Mouse (Mus musculus): ENCODE data around the gene Crygc. TPM values are rescaled to one million over a fixed set of nuclear protein-coding genes. Genes with fewer than 3 reads are reported as not detected.

The Crygc gene
- not detected in 2 replicates for polyA plus RNA-seq (2015; fragmentation: Nextera tagmentation; extraction: Ambion mirVana)

DNA sequence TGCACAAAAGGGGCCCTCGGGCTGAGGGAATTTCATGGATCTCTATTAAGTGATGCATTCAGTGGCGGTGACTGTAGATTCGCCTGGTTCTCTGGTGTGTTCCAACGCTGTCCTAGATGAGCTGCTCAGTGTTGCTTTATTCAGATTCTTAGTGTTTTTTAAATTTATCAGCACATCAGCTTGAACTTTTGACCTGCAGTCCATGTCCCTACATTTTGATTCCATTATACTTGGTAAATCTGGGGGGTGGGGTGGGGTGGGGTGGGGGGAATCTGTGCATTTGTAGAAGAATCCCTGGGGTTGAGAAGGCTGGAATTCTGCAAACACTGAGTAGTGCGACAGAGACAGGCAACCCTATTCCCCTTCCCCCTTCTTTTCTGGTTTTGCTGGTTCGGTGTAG, at the start of gene Crygc:
Gene Crygc, minus strand, starts transcription at position 101 of the 400 bp plus-strand sequence.

DNA sequence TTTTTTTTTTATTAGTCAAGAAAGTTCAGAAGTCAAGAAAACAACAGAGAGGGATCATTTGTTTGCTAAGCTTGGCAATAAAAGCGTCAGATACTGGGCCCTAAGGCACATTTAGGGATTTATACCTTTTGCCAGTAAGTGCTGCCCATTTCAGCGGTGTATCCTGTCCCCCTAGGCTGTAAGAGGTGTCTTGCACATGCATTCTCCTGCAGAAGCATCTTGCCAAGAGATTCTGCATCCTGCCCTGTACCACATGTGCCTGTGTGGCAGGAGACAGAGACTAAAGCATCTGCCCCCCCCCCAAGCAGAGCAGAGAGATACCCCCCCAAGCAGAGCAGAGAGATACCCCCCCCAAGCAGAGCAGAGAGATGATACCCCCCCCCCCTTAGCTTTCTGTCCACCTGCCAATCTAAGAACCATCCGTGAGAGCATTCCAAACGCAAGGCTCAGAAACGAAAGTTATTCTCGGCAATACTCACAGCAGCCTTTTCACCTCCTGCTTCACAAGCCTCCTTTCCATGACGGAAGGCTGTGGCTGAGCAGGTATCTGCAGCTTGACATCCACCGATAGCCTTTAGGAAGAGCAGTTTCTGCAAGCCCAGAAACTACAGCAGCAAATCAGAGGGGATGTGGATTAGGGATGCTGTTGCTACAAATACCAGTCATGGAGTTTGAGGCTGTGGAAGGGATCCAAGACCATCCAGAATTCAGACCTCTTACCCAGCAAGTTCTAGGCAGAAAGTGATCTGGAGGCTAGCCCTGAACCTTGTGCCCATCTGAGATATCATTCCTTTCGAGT, 49.3 kb upstream of the Crygc start, which contains the start of gene D630023F18Rik:
Gene D630023F18Rik, minus strand, starts transcription at position 641 of the 799 bp plus-strand sequence.

DNA sequence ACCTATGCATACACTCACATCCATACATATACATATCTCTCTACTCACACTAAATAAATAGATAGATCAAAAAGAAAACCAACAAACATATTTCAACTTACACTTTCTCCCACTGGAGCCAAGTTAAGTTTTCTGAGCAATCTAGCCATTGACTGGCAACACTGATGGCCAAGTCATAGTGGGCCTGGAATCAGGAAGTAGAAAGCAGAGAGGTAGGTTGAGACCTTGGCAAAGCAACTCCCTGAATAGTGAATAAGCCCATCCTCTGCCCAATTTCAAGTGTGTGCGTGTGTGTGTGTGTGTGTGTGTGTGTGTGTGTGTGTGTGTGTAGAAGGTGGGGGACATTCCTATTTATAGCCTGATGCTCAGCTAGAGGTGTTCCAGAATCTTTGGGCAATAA, 45.9 kb upstream of the Crygc start, which contains the start of gene Gm28845:
Gene Gm28845, minus strand, starts transcription at position 121 of the 400 bp plus-strand sequence.

DNA sequence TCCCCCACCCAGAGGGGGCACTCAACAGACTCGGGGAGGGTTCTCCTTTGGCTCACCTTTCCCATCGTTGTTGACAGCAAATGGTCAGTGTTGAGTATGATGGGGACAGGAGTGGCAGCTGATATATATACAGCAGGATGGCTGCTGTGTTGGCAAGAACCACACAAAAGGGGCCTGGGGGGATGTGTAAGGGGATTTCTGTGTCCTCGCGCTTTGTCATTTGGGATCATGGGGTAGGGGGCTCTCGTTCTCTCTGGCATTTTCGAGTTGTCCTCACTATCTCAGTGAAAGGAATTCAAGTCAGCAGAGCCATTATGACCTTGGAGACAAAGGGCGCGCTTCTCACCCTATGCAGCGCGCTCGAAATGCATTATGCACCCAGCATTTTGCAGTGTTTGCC, 29.8 kb upstream of the Crygc start, which contains the start of gene Cryga:
Gene Cryga, minus strand, starts transcription at position 101 of the 400 bp plus-strand sequence.

DNA sequence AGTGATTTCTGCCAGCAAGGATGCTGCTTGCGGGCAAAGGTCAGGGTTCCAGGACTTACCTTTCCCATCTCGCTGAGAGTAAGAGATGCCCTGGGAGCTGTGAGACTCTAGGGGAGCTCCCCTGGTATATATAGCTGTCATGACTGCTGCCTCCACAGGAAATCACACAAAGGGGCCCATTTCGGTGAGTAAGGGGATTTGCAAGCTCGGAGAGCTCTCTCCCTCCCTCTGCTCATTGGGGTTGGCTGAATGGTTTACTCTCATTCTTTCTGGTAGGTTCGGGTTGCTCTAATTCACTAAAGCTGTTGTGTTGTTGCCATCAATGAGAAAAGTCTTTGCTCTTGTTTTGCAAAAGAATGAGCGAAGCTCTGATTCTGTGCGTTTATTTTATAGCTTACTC, 8.7 kb upstream of the Crygc start, which contains the start of gene Crygb:
Gene Crygb, minus strand, starts transcription at position 101 of the 400 bp plus-strand sequence.

DNA sequence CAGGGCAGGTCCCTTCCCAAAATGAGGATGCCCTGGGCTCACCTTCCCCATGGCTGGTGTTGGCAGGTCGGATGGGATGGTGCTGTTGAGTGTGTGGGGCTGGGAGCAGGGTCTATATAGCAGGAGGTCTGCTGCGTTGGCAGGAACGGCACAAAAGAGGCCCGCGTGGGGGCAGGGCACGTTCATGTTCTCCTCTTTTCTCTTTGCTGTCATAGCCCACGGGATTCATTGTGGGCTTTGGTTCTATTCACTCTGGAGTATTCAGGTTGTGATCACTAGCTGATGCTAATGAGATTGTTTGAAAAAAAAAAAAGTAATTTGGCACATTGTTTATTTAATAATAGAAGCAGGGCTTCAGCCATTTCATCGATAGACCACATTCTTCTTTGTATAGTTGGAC, 10.1 kb downstream of the Crygc start, which contains the start of gene Crygd:
Gene Crygd, minus strand, starts transcription at position 101 of the 400 bp plus-strand sequence.

DNA sequence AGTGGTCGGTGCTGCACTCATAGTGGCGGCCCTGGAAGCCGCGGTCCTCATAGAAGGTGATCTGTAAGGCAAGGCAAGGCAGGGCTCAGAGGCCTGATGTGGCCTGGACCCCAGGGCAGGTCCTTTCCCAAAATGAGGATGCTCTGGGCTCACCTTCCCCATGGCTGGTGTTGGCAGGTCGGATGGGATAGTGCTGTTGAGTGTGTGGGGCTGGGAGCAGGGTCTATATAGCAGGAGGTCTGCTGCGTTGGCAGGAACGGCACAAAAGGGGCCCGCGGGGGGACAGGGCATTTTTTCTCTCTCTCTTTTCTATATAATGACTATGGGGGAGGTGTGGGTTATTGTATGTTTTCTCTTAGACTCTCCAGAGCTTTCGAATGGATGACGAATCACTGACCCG, 22.5 kb downstream of the Crygc start, which contains the start of gene Cryge:
Gene Cryge, minus strand, starts transcription at position 198 of the 400 bp plus-strand sequence.

DNA sequence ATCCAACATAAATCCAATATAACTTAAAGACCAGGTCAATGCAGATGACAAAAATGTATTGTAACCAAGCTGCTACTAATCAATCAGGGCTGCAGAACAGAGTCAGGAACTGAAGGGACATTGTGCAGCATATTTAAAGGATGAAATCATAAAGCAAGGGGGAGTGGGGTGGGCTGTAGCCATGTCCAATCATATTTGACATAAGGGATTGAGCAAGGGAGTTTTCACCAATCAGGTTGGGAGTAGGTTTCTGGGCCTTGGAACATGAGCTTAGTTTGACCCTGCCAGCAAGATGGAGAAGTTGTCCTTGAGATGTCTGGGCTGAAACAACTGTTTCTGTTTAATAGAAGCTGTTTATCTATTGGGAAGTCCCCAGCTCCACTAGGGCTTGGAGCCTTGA, 40.8 kb downstream of the Crygc start, which contains the start of gene Akr1cl:
Gene Akr1cl, minus strand, starts transcription at position 119 of the 400 bp plus-strand sequence.

Other genes with a start within 250 kb of the Crygc start
- gene Plekhm3, start 116.9 kb downstream of the Crygc start, polyA plus RNA-seq (2015; fragmentation: Nextera tagmentation; extraction: Ambion mirVana), result 2.1 and 2.6 TPM in 2 replicates
- 0.09 TPM in 1 of 2 replicates, not detected in the other for gene Akr1cl, start 40.9 kb downstream of the Crygc start, polyA plus RNA-seq (2015; fragmentation: Nextera tagmentation; extraction: Ambion mirVana)
- not detected in 2 replicates for gene Cryge, start 22.5 kb downstream of the Crygc start, polyA plus RNA-seq (2015; fragmentation: Nextera tagmentation; extraction: Ambion mirVana)
- gene Crygd, start 10.2 kb downstream of the Crygc start, polyA plus RNA-seq (2015; fragmentation: Nextera tagmentation; extraction: Ambion mirVana), result not detected in 2 replicates
- not detected in 2 replicates for gene Crygb, start 8.6 kb upstream of the Crygc start, polyA plus RNA-seq (2015; fragmentation: Nextera tagmentation; extraction: Ambion mirVana)
- gene Cryga, start 29.7 kb upstream of the Crygc start, polyA plus RNA-seq (2015; fragmentation: Nextera tagmentation; extraction: Ambion mirVana), result not detected in 2 replicates
- gene Gm28845, start 45.9 kb upstream of the Crygc start, polyA plus RNA-seq (2015; fragmentation: Nextera tagmentation; extraction: Ambion mirVana), result not detected in 2 replicates
- gene D630023F18Rik, start 49.5 kb upstream of the Crygc start, polyA plus RNA-seq (2015; fragmentation: Nextera tagmentation; extraction: Ambion mirVana), result not detected in 2 replicates
- 48.7 and 98.6 TPM in 2 replicates for gene Idh1, start 112.8 kb upstream of the Crygc start, polyA plus RNA-seq (2015; fragmentation: Nextera tagmentation; extraction: Ambion mirVana)
- gene Pikfyve, start 113.0 kb upstream of the Crygc start, polyA plus RNA-seq (2015; fragmentation: Nextera tagmentation; extraction: Ambion mirVana), result 3.5 and 4.5 TPM in 2 replicates
- not detected in 2 replicates for gene Pth2r, start 208.4 kb upstream of the Crygc start, polyA plus RNA-seq (2015; fragmentation: Nextera tagmentation; extraction: Ambion mirVana)

Measured in skeletal muscle tissue, postnatal 0 days (tissue).